Mouse (Mus musculus): Measurements from ENCODE around the gene Exoc4. TPM values are rescaled to one million over a fixed set of nuclear protein-coding genes. Genes with fewer than 3 reads are reported as not detected.

Gene Exoc4
- polyA plus RNA-seq, 1 experiment from 2014 or later = 39.1 TPM

DNA sequence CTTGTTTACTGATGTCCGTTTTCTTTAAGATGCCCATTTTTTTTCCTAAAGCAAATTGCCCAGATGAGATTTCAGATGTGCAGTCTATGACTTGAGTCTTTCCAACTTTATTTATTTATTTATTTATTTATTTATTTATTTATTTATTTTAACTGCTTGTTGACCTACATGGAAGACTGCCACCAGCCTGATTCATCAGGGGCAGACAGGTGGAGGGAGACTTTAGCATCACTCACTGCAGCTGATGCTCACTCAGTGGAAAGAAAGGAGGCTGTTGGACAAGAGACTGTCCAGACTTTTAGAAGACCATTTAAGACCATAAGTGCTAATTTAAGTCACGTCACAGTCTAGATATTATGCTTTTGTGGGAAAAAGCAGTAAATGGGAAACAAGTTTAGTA, 313.0 kb downstream of the Exoc4 start:
- no peak overlapping the region for H3K4me3 ChIP-seq (replicated peaks; ENCODE audit: low read depth, low read length)
- H3K27ac ChIP-seq (replicated peaks; ENCODE audit: low read depth, low read length) = no peak overlapping the region
- no peaks in the 10 kb centered on the region for H3K4me1 ChIP-seq (ENCODE audit: control insufficient read depth, insufficient read depth, low read length)
- WGBS = 91% methylated on average over 2 of the region's 2 CpGs
- no peaks in the 10 kb centered on the region for H3K36me3 ChIP-seq (ENCODE audit: control insufficient read depth, insufficient read depth, low read length)
- H3K4me2 ChIP-seq (ENCODE audit: low read length) = no peak overlapping the region
- H3K27me3 ChIP-seq (ENCODE audit: control insufficient read depth, insufficient read depth, low read length) = no peaks in the 10 kb centered on the region
- ATAC-seq (ENCODE audit: low FRiP score, low TSS enrichment) (no peak), DNase-seq (no peak)
- no peaks in the 10 kb centered on the region for H3K9me3 ChIP-seq (ENCODE audit: control insufficient read depth, low read length)
- H3K9ac ChIP-seq (replicated peaks; ENCODE audit: low read length) = no peak overlapping the region

GRCm38 (mm10) chr6:33575947-33576346, 327.1 kb downstream of the Exoc4 start:
- DNase-seq (no peak), ATAC-seq (ENCODE audit: low FRiP score, low TSS enrichment) (no peak)
- Histone ChIP-seq H3K4me2 (ENCODE audit: low read length) (no peak overlapping the region), H3K9ac (replicated peaks; ENCODE audit: low read length) (no peak overlapping the region), H3K4me1 (ENCODE audit: control insufficient read depth, insufficient read depth, low read length) (no peaks in the 10 kb centered on the region), H3K27me3 (ENCODE audit: control insufficient read depth, insufficient read depth, low read length) (no peaks in the 10 kb centered on the region), H3K4me3 (replicated peaks; ENCODE audit: low read depth, low read length) (no peak overlapping the region), H3K9me3 (ENCODE audit: control insufficient read depth, low read length) (no peaks in the 10 kb centered on the region), H3K36me3 (ENCODE audit: control insufficient read depth, insufficient read depth, low read length) (no peaks in the 10 kb centered on the region), H3K27ac (replicated peaks; ENCODE audit: low read depth, low read length) (no peak overlapping the region)
- WGBS = 93% methylated on average over 4 of the region's 4 CpGs

DNA sequence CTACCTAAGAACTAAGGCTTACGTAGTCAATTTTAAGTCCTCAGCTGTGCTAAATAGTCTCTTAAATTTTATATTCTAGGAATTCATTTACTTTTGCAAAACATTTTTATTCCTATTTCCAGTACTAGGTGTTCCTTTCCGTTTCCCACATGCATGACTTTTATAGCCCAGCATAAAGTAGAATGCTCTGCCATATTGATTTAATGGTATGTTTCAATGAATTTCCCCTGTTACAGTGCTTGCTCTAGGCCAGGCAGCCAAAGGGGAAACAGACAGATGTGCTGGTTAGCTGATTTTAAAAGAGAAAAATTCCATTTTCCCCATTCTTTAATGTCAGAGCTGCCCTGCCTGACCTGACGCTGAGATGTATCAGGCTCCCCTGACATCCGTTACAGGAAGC, 359.6 kb downstream of the Exoc4 start:
- H3K9me3 ChIP-seq (ENCODE audit: control insufficient read depth, low read length) = no peaks in the 10 kb centered on the region

DNA sequence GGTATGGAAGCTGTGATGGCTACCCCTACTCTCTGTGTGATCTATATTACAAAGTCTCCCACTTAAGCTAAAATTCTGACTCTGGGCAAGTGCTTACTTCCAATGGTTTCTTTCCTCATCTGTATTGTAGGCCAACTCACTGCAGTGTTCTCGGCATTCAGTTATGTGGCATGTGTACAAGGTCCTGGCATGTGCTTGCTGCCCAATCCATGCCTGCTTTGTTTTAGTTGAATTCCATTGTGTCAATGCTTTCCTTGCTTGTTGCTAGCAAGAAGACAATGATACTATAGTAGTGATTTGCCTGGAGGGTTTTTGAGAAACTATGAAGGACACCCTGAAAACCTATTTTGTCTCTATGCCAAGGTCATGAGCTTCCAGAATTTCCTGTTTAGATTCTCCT, 365.1 kb downstream of the Exoc4 start:
- no peaks in the 10 kb centered on the region for H3K36me3 ChIP-seq (ENCODE audit: control insufficient read depth, insufficient read depth, low read length)
- 68% methylated on average over 1 of the region's 1 CpGs for WGBS
- no peaks in the 10 kb centered on the region for H3K9me3 ChIP-seq (ENCODE audit: control insufficient read depth, low read length)
- H3K4me3 ChIP-seq (replicated peaks; ENCODE audit: low read depth, low read length) = no peak overlapping the region
- no peaks in the 10 kb centered on the region for H3K27me3 ChIP-seq (ENCODE audit: control insufficient read depth, insufficient read depth, low read length)
- H3K4me1 ChIP-seq (ENCODE audit: control insufficient read depth, insufficient read depth, low read length) = no peaks in the 10 kb centered on the region
- H3K27ac ChIP-seq (replicated peaks; ENCODE audit: low read depth, low read length) = no peak overlapping the region
- DNase-seq (no peak), ATAC-seq (ENCODE audit: low FRiP score, low TSS enrichment) (no peak)
- no peak overlapping the region for H3K4me2 ChIP-seq (ENCODE audit: low read length)
- no peak overlapping the region for H3K9ac ChIP-seq (replicated peaks; ENCODE audit: low read length)

More for the DNA sequence above, 359.6 kb downstream of the Exoc4 start:
- no peak for ATAC-seq (ENCODE audit: low FRiP score, low TSS enrichment)
- no peaks in the 10 kb centered on the region for H3K4me1 ChIP-seq (ENCODE audit: control insufficient read depth, insufficient read depth, low read length)
- H3K4me2 ChIP-seq (ENCODE audit: low read length) = no peak overlapping the region
- H3K36me3 ChIP-seq (ENCODE audit: control insufficient read depth, insufficient read depth, low read length) = no peaks in the 10 kb centered on the region
- WGBS = 88% methylated on average over 4 of the region's 4 CpGs
- H3K27me3 ChIP-seq (ENCODE audit: control insufficient read depth, insufficient read depth, low read length) = no peaks in the 10 kb centered on the region
- H3K9ac ChIP-seq (replicated peaks; ENCODE audit: low read length) = no peak overlapping the region
- no peak for DNase-seq
- H3K4me3 ChIP-seq (replicated peaks; ENCODE audit: low read depth, low read length) = no peak overlapping the region
- H3K27ac ChIP-seq (replicated peaks; ENCODE audit: low read depth, low read length) = no peak overlapping the region

DNA sequence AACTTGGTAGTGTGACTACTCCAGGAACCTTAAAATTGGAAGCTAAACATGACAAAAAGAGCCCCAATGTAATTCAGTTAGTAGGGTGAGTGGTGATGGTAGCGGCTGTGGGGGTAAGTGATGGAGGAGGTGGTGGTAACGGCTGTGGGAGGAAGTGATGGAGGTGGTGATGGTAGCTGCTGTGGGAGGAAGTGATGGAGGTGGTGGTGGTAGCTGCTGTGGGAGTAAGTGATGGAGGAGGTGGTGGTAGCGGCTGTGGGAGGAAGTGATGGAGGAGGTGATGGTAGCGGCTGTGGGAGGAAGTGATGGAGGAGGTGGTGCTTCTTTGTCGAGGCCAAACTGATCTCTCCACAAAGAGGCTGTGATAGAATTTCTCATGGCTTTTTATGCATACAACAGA, 369.7 kb downstream of the Exoc4 start:
- Histone ChIP-seq H3K9me3 (ENCODE audit: control insufficient read depth, low read length) (no peaks in the 10 kb centered on the region), H3K27ac (replicated peaks; ENCODE audit: low read depth, low read length) (no peak overlapping the region), H3K4me3 (replicated peaks; ENCODE audit: low read depth, low read length) (no peak overlapping the region), H3K4me1 (ENCODE audit: control insufficient read depth, insufficient read depth, low read length) (no peaks in the 10 kb centered on the region), H3K9ac (replicated peaks; ENCODE audit: low read length) (no peak overlapping the region), H3K36me3 (ENCODE audit: control insufficient read depth, insufficient read depth, low read length) (no peaks in the 10 kb centered on the region), H3K4me2 (ENCODE audit: low read length) (no peak overlapping the region), H3K27me3 (ENCODE audit: control insufficient read depth, insufficient read depth, low read length) (no peaks in the 10 kb centered on the region)
- ATAC-seq (ENCODE audit: low FRiP score, low TSS enrichment) (no peak), DNase-seq (no peak)
- WGBS = 95% methylated on average over 5 of the region's 5 CpGs

DNA sequence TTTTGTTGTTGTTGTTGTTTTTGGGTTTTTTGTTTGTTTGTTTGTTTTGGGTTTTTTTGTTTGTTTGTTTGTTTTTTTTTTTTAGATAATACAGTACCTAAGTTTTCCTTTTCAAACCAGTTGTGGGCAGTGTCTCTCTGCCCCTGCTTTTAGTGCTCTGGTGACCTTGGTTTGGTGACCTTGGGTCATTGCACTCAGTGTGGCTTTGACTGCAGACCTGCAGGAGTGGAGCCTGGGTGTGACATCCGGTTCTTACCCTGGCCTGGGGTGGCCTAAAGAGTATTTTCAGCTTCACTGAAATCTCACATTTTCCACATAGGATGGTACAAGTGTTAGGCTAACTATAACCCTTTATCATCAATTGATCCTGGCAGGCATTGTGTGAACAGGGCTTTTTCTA, 371.8 kb downstream of the Exoc4 start:
- no peak for DNase-seq
- no peak overlapping the region for H3K4me2 ChIP-seq (ENCODE audit: low read length)

DNA sequence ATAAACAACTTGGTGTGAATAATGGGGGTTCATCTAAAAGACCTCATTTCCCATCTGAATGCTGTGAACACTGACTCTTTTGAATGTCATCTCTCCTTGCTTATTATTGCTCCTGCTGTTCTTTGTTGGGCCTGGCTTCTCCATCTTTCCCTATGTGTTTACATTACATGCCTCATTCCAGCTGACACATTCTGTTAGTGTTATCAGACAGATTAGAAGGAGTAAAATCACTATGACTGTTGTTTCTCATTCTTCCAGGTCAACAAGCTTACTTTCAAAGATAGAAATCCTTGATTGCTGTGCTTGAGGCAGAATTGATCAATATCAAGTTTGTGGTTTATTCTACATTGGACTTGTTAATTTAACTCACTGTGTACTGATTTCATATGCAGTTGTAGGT, 377.0 kb downstream of the Exoc4 start:
- Histone ChIP-seq H3K27me3 (ENCODE audit: control insufficient read depth, insufficient read depth, low read length) (no peaks in the 10 kb centered on the region), H3K4me3 (replicated peaks; ENCODE audit: low read depth, low read length) (no peak overlapping the region), H3K9me3 (ENCODE audit: control insufficient read depth, low read length) (no peaks in the 10 kb centered on the region), H3K4me1 (ENCODE audit: control insufficient read depth, insufficient read depth, low read length) (no peaks in the 10 kb centered on the region), H3K4me2 (ENCODE audit: low read length) (no peak overlapping the region), H3K36me3 (ENCODE audit: control insufficient read depth, insufficient read depth, low read length) (no peaks in the 10 kb centered on the region), H3K27ac (replicated peaks; ENCODE audit: low read depth, low read length) (no peak overlapping the region), H3K9ac (replicated peaks; ENCODE audit: low read length) (no peak overlapping the region)
- no peak for DNase-seq
- no peak for ATAC-seq (ENCODE audit: low FRiP score, low TSS enrichment)

More for the DNA sequence above, 371.8 kb downstream of the Exoc4 start:
- H3K27me3 ChIP-seq (ENCODE audit: control insufficient read depth, insufficient read depth, low read length) = no peaks in the 10 kb centered on the region
- ATAC-seq (ENCODE audit: low FRiP score, low TSS enrichment) = no peak
- no peaks in the 10 kb centered on the region for H3K9me3 ChIP-seq (ENCODE audit: control insufficient read depth, low read length)
- no peaks in the 10 kb centered on the region for H3K4me1 ChIP-seq (ENCODE audit: control insufficient read depth, insufficient read depth, low read length)
- H3K36me3 ChIP-seq (ENCODE audit: control insufficient read depth, insufficient read depth, low read length) = no peaks in the 10 kb centered on the region
- WGBS = 56% methylated on average over 1 of the region's 1 CpGs
- H3K9ac ChIP-seq (replicated peaks; ENCODE audit: low read length) = no peak overlapping the region
- H3K27ac ChIP-seq (replicated peaks; ENCODE audit: low read depth, low read length) = no peak overlapping the region
- no peak overlapping the region for H3K4me3 ChIP-seq (replicated peaks; ENCODE audit: low read depth, low read length)

GRCm38 (mm10) chr6:33631133-33631532, 382.2 kb downstream of the Exoc4 start:
- DNase-seq = no peak
- H3K9ac ChIP-seq (replicated peaks; ENCODE audit: low read length) = no peak overlapping the region
- no peaks in the 10 kb centered on the region for H3K9me3 ChIP-seq (ENCODE audit: control insufficient read depth, low read length)
- ATAC-seq (ENCODE audit: low FRiP score, low TSS enrichment) = no peak
- H3K27me3 ChIP-seq (ENCODE audit: control insufficient read depth, insufficient read depth, low read length) = no peaks in the 10 kb centered on the region
- no peaks in the 10 kb centered on the region for H3K4me1 ChIP-seq (ENCODE audit: control insufficient read depth, insufficient read depth, low read length)
- H3K27ac ChIP-seq (replicated peaks; ENCODE audit: low read depth, low read length) = no peak overlapping the region
- no peak overlapping the region for H3K4me2 ChIP-seq (ENCODE audit: low read length)
- WGBS = 95% methylated on average over 2 of the region's 2 CpGs
- H3K36me3 ChIP-seq (ENCODE audit: control insufficient read depth, insufficient read depth, low read length) = no peaks in the 10 kb centered on the region
- no peak overlapping the region for H3K4me3 ChIP-seq (replicated peaks; ENCODE audit: low read depth, low read length)

- H3K4me2 ChIP-seq (ENCODE audit: low read length) = no peak overlapping the region
- H3K4me3 ChIP-seq (replicated peaks; ENCODE audit: low read depth, low read length) = no peak overlapping the region
- H3K36me3 ChIP-seq (ENCODE audit: control insufficient read depth, insufficient read depth, low read length) = no peaks in the 10 kb centered on the region
- no peaks in the 10 kb centered on the region for H3K9me3 ChIP-seq (ENCODE audit: control insufficient read depth, low read length)
- WGBS = 92% methylated on average over 2 of the region's 2 CpGs
- H3K9ac ChIP-seq (replicated peaks; ENCODE audit: low read length) = no peak overlapping the region
- H3K4me1 ChIP-seq (ENCODE audit: control insufficient read depth, insufficient read depth, low read length) = 0 out of 2 replicates have a peak, but pooled peaks cover 3% of the 10 kb centered on the region
- DNase-seq (no peak), ATAC-seq (ENCODE audit: low FRiP score, low TSS enrichment) (no peak)
- no peak overlapping the region for H3K27ac ChIP-seq (replicated peaks; ENCODE audit: low read depth, low read length)
- H3K27me3 ChIP-seq (ENCODE audit: control insufficient read depth, insufficient read depth, low read length) = no peaks in the 10 kb centered on the region
These were observed 388.3 kb downstream of the Exoc4 start for GRCm38 (mm10) chr6:33637192-33637591.
